Mouse (Mus musculus): ENCODE measurements around the gene Tmem52. TPM values are rescaled to one million over a fixed set of nuclear protein-coding genes. Genes with fewer than 3 reads are reported as not detected.
A peak's percentile ranks its signal among the peaks of the same experiment; 100 is the strongest.
"Not testable (repeated sequence)": the region's sequence is repeated elsewhere in the genome, so short reads cannot be mapped to it uniquely, and the experiment has no call there.

Gene Tmem52
- polyA plus RNA-seq (2015; fragmentation: Nextera tagmentation; extraction: Ambion mirVana), result 0.40 and 0.72 TPM in 2 replicates

GRCm38 (mm10) chr4:155468952-155469351 is at the start of gene Tmem52:
Gene Tmem52 (plus strand): TSS chr4:155469114.
- peak within 1 kb of the TSS; percentile 45 for H3K4me3 ChIP-seq (ENCODE audit: low read length)
- H3K9me3 ChIP-seq (ENCODE audit: control insufficient read depth, low read length), result no peaks in the 10 kb centered on the region
- peak; percentile 48 for ATAC-seq (ENCODE audit: low read depth)
- 7% methylated on average over 21 of the region's 21 CpGs for WGBS
- H3K4me2 ChIP-seq (ENCODE audit: low read depth, low read length), result peak within 1 kb of the TSS; percentile 58
- no peak within 1 kb of the TSS for H3K27ac ChIP-seq (ENCODE audit: low read length)
- H3K36me3 ChIP-seq (ENCODE audit: control insufficient read depth, insufficient read depth, low read length), result no peaks in the 10 kb centered on the region
- peak within 1 kb of the TSS; percentile 42; the same call in 1 of the 2 replicates for H3K9ac ChIP-seq (ENCODE audit: low read length)
- H3K4me1 ChIP-seq (replicated peaks; ENCODE audit: control insufficient read depth, insufficient read depth, low read length), result no peaks in the 10 kb centered on the region
- H3K27me3 ChIP-seq (ENCODE audit: control insufficient read depth, insufficient read depth, low read depth, low read length), result no peaks in the 10 kb centered on the region

- Histone ChIP-seq H3K4me3 (ENCODE audit: low read length) (no peak overlapping the region), H3K9me3 (ENCODE audit: control insufficient read depth, low read length) (no peaks in the 10 kb centered on the region), H3K36me3 (ENCODE audit: control insufficient read depth, insufficient read depth, low read length) (no peaks in the 10 kb centered on the region), H3K27ac (ENCODE audit: low read length) (no peak overlapping the region), H3K4me2 (ENCODE audit: low read depth, low read length) (no peak overlapping the region), H3K9ac (ENCODE audit: low read length) (no peak overlapping the region), H3K27me3 (ENCODE audit: control insufficient read depth, insufficient read depth, low read depth, low read length) (no peaks in the 10 kb centered on the region), H3K4me1 (replicated peaks; ENCODE audit: control insufficient read depth, insufficient read depth, low read length) (no peaks in the 10 kb centered on the region)
- ATAC-seq (ENCODE audit: low read depth), result no peak
- WGBS, result 86% methylated on average over 3 of the region's 3 CpGs
Measured at GRCm38 (mm10) chr4:155420137-155420536, 48.8 kb upstream of the Tmem52 start.

- not testable (repeated sequence) for ATAC-seq (ENCODE audit: low read depth); H3K4me1 ChIP-seq (replicated peaks; ENCODE audit: control insufficient read depth, insufficient read depth, low read length); H3K36me3 ChIP-seq (ENCODE audit: control insufficient read depth, insufficient read depth, low read length); H3K9me3 ChIP-seq (ENCODE audit: control insufficient read depth, low read length); H3K27ac ChIP-seq (ENCODE audit: low read length); H3K27me3 ChIP-seq (ENCODE audit: control insufficient read depth, insufficient read depth, low read depth, low read length); H3K4me2 ChIP-seq (ENCODE audit: low read depth, low read length); H3K9ac ChIP-seq (ENCODE audit: low read length)
- 65% methylated on average over 20 of the region's 30 CpGs for WGBS
- 0 out of 2 replicates have a peak overlapping the region, but pooled peaks have one; percentile 2 for H3K4me3 ChIP-seq (ENCODE audit: low read length)
Measured at GRCm38 (mm10) chr4:155421412-155422370, 47.2 kb upstream of the Tmem52 start.

GRCm38 (mm10) chr4:155423988-155424387 is 44.9 kb upstream of the Tmem52 start:
- H3K36me3 ChIP-seq (ENCODE audit: control insufficient read depth, insufficient read depth, low read length), result no peaks in the 10 kb centered on the region
- no peaks in the 10 kb centered on the region for H3K4me1 ChIP-seq (replicated peaks; ENCODE audit: control insufficient read depth, insufficient read depth, low read length)
- no peak overlapping the region for H3K4me3 ChIP-seq (ENCODE audit: low read length)
- 67% methylated on average over 5 of the region's 5 CpGs for WGBS
- H3K9me3 ChIP-seq (ENCODE audit: control insufficient read depth, low read length), result no peaks in the 10 kb centered on the region
- ATAC-seq (ENCODE audit: low read depth), result no peak
- no peak overlapping the region for H3K27ac ChIP-seq (ENCODE audit: low read length)
- no peaks in the 10 kb centered on the region for H3K27me3 ChIP-seq (ENCODE audit: control insufficient read depth, insufficient read depth, low read depth, low read length)
- H3K9ac ChIP-seq (ENCODE audit: low read length), result no peak overlapping the region
- no peak overlapping the region for H3K4me2 ChIP-seq (ENCODE audit: low read depth, low read length)

GRCm38 (mm10) chr4:155426272-155426671 is 42.6 kb upstream of the Tmem52 start:
- Histone ChIP-seq H3K9me3 (ENCODE audit: control insufficient read depth, low read length) (peaks cover 3% of the 10 kb centered on the region; the same call in 1 of the 2 replicates), H3K4me2 (ENCODE audit: low read depth, low read length) (no peak overlapping the region), H3K27ac (ENCODE audit: low read length) (no peak overlapping the region), H3K9ac (ENCODE audit: low read length) (no peak overlapping the region), H3K4me3 (ENCODE audit: low read length) (no peak overlapping the region), H3K4me1 (replicated peaks; ENCODE audit: control insufficient read depth, insufficient read depth, low read length) (no peaks in the 10 kb centered on the region), H3K36me3 (ENCODE audit: control insufficient read depth, insufficient read depth, low read length) (no peaks in the 10 kb centered on the region), H3K27me3 (ENCODE audit: control insufficient read depth, insufficient read depth, low read depth, low read length) (no peaks in the 10 kb centered on the region)
- no peak for ATAC-seq (ENCODE audit: low read depth)
- 79% methylated on average over 6 of the region's 6 CpGs for WGBS

- no peaks in the 10 kb centered on the region for H3K27me3 ChIP-seq (ENCODE audit: control insufficient read depth, insufficient read depth, low read depth, low read length)
- no peak overlapping the region for H3K4me2 ChIP-seq (ENCODE audit: low read depth, low read length)
- ATAC-seq (ENCODE audit: low read depth), result no peak
- no peaks in the 10 kb centered on the region for H3K36me3 ChIP-seq (ENCODE audit: control insufficient read depth, insufficient read depth, low read length)
- H3K4me1 ChIP-seq (replicated peaks; ENCODE audit: control insufficient read depth, insufficient read depth, low read length), result no peaks in the 10 kb centered on the region
- H3K9ac ChIP-seq (ENCODE audit: low read length), result no peak overlapping the region
- H3K27ac ChIP-seq (ENCODE audit: low read length), result no peak overlapping the region
- peaks cover 3% of the 10 kb centered on the region; the same call in 1 of the 2 replicates for H3K9me3 ChIP-seq (ENCODE audit: control insufficient read depth, low read length)
- H3K4me3 ChIP-seq (ENCODE audit: low read length), result no peak overlapping the region
Measured at GRCm38 (mm10) chr4:155428442-155428841, 40.5 kb upstream of the Tmem52 start.

- no peak overlapping the region for H3K4me2 ChIP-seq (ENCODE audit: low read depth, low read length)
- no peak overlapping the region for H3K4me3 ChIP-seq (ENCODE audit: low read length)
- no peaks in the 10 kb centered on the region for H3K27me3 ChIP-seq (ENCODE audit: control insufficient read depth, insufficient read depth, low read depth, low read length)
- no peaks in the 10 kb centered on the region for H3K36me3 ChIP-seq (ENCODE audit: control insufficient read depth, insufficient read depth, low read length)
- H3K9ac ChIP-seq (ENCODE audit: low read length), result no peak overlapping the region
- 79% methylated on average over 3 of the region's 3 CpGs for WGBS
- ATAC-seq (ENCODE audit: low read depth), result no peak
- no peaks in the 10 kb centered on the region for H3K4me1 ChIP-seq (replicated peaks; ENCODE audit: control insufficient read depth, insufficient read depth, low read length)
- H3K9me3 ChIP-seq (ENCODE audit: control insufficient read depth, low read length), result peaks cover 3% of the 10 kb centered on the region; the same call in 1 of the 2 replicates
- no peak overlapping the region for H3K27ac ChIP-seq (ENCODE audit: low read length)
Measured at GRCm38 (mm10) chr4:155429202-155429601, 39.7 kb upstream of the Tmem52 start.

GRCm38 (mm10) chr4:155432358-155432757 is 36.6 kb upstream of the Tmem52 start:
- Histone ChIP-seq H3K27me3 (ENCODE audit: control insufficient read depth, insufficient read depth, low read depth, low read length) (no peaks in the 10 kb centered on the region), H3K36me3 (ENCODE audit: control insufficient read depth, insufficient read depth, low read length) (no peaks in the 10 kb centered on the region), H3K27ac (ENCODE audit: low read length) (no peak overlapping the region), H3K9ac (ENCODE audit: low read length) (no peak overlapping the region), H3K9me3 (ENCODE audit: control insufficient read depth, low read length) (peaks cover 3% of the 10 kb centered on the region; the same call in 1 of the 2 replicates), H3K4me1 (replicated peaks; ENCODE audit: control insufficient read depth, insufficient read depth, low read length) (no peaks in the 10 kb centered on the region), H3K4me2 (ENCODE audit: low read depth, low read length) (no peak overlapping the region), H3K4me3 (ENCODE audit: low read length) (no peak overlapping the region)
- no peak for ATAC-seq (ENCODE audit: low read depth)
- WGBS, result 78% methylated on average over 6 of the region's 6 CpGs

- WGBS, result 67% methylated on average over 5 of the region's 5 CpGs
- H3K36me3 ChIP-seq (ENCODE audit: control insufficient read depth, insufficient read depth, low read length), result no peaks in the 10 kb centered on the region
- no peak for ATAC-seq (ENCODE audit: low read depth)
Measured at GRCm38 (mm10) chr4:155433993-155434392, 34.9 kb upstream of the Tmem52 start.

More at GRCm38 (mm10) chr4:155433993-155434392, 34.9 kb upstream of the Tmem52 start:
- no peak overlapping the region for H3K9ac ChIP-seq (ENCODE audit: low read length)
- no peaks in the 10 kb centered on the region for H3K27me3 ChIP-seq (ENCODE audit: control insufficient read depth, insufficient read depth, low read depth, low read length)
- no peak overlapping the region for H3K4me3 ChIP-seq (ENCODE audit: low read length)
- H3K4me2 ChIP-seq (ENCODE audit: low read depth, low read length), result no peak overlapping the region
- H3K27ac ChIP-seq (ENCODE audit: low read length), result no peak overlapping the region
- H3K9me3 ChIP-seq (ENCODE audit: control insufficient read depth, low read length), result peaks cover 3% of the 10 kb centered on the region; the same call in 1 of the 2 replicates
- H3K4me1 ChIP-seq (replicated peaks; ENCODE audit: control insufficient read depth, insufficient read depth, low read length), result no peaks in the 10 kb centered on the region
